Comparison of ENCODE assay signal across 9 mouse cellular contexts in the genomic region with DNA sequence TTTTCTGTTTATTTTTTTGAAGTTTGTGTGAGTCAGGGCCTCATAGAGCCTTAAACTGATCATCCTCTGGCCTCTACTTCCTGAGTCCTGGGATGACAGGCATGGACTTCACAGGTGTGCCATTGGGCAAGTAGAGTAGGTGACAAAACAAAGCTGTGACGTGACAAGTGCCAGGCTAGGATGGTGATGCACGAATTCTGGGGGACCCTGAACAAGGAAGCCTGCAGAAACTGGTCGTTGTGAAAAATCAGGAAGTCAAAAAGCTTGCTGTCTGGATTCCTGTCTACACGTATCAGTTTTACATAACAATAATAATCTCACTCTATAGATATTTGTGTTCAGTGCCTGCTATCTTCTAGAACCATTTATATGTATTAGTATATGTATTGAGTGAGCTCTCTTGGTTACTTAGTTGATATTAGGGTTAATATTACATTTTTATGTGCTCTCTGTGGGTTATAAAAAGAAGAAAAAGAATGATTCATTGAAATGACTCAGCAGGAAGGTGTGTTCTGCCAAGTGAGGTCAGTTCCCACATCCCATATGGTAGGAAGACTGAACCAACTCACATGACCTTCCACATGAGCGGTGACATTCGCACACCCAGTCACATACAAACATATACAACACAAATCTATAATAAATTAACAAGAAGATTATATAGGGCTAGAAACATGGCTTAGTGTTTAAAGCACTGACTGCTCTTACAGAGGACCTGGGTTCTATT. TPM values are rescaled to one million over a fixed set of nuclear protein-coding genes. Genes with fewer than 3 reads are reported as not detected.
DNase-seq lines count a peak whose midpoint lies in the region; ATAC-seq and TF ChIP-seq lines count a peak whose summit lies in the region.
"Had no signal": no experiment of that assay in that cellular context is flagged by ENCODE, and none has a peak within 500 bp of the region (broad histone marks: within the 10 kb centered on the region; RNA-seq: fewer than 3 reads in every experiment).

No protein-coding gene starts in this region.

- H3K4me2 ChIP-seq in kidney, postnatal 0 days (ENCODE audit: low read length) = no peak overlapping the region

- no peaks in the 10 kb centered on the region for H3K4me1 ChIP-seq in kidney, postnatal 0 days (replicated peaks; ENCODE audit: insufficient read depth, low read length)

- no peaks in the 10 kb centered on the region for H3K9me3 ChIP-seq in kidney, postnatal 0 days (replicated peaks; ENCODE audit: low read length)

- 0 out of 2 replicates have a peak overlapping the region, but pooled peaks have one; percentile 37 for H3K27ac ChIP-seq in kidney, postnatal 0 days

- no peaks in the 10 kb centered on the region for H3K27me3 ChIP-seq in kidney, postnatal 0 days (ENCODE audit: insufficient read depth, low read length)

- H3K9ac ChIP-seq in kidney, postnatal 0 days (ENCODE audit: low read depth, low read length) = no peak overlapping the region
- H3K9ac ChIP-seq: forebrain, postnatal 0 days had no signal

- ATAC-seq in kidney, postnatal 0 days (replicated peaks; ENCODE audit: low FRiP score, low read depth) = no peak
- ATAC-seq in megakaryocyte progenitor cell, adult 5-6 weeks (replicated peaks; ENCODE audit: poor library complexity) = peak; percentile 72
- ATAC-seq: forebrain, postnatal 0 days had no signal

- no peak overlapping the region for H3K4me3 ChIP-seq in kidney, postnatal 0 days (replicated peaks; ENCODE audit: low read depth, low read length)

- WGBS in kidney, postnatal 0 days = 72% methylated on average over 6 of the region's 6 CpGs

- peak; percentile 49 for DNase-seq in adrenal gland, adult 2 months
- no peak for DNase-seq in adrenal gland, postnatal 25 days
- DNase-seq in kidney, postnatal 0 days (ENCODE audit: low spot score) = no peak
- no peak for DNase-seq in kidney, adult 8-10 months
- peak; percentile 15 to 22 for DNase-seq in cerebellum, postnatal 36 days
- no peak for DNase-seq in right cerebral cortex, postnatal 14 days
- no peak for DNase-seq in spleen, postnatal 10 days (ENCODE audit: low spot score in 2 of 2)
- DNase-seq: forebrain, postnatal 0 days had no signal

- no peaks in the 10 kb centered on the region for H3K36me3 ChIP-seq in kidney, postnatal 0 days (ENCODE audit: insufficient read depth, low read length)

- no peak for TF ChIP-seq CTCF in kidney, postnatal 0 days (IDR thresholded peaks at IDR 0.05; ENCODE audit: low read depth)

RNA-seq across cellular contexts. Expression of a gene that starts 37.2 kb away (rescaled TPM):
- total RNA-seq in adrenal gland, adult 2 months (2021) = 10 to 100 TPM; 21.7 to 27.9 TPM
- polyA plus RNA-seq in adrenal gland, adult 2 months (2012; rRNA removed) = 8.4 and 10.7 TPM in 2 replicates
- 31.4 and 52.7 TPM in 2 replicates for total RNA-seq in adrenal gland, postnatal 25 days (2021)
- 10.1 and 10.5 TPM in 2 replicates for polyA plus RNA-seq in kidney, postnatal 0 days (2015; fragmentation: Nextera tagmentation; extraction: Ambion mirVana)
- total RNA-seq in megakaryocyte progenitor cell, adult 5-6 weeks (2015) = 4.3 and 5.0 TPM in 2 replicates
- total RNA-seq in megakaryocyte progenitor cell, adult 5-6 weeks (2017) = 6.9 and 7.9 TPM in 2 replicates

RNA-seq across cellular contexts. Expression of a gene that starts 58.3 kb away (rescaled TPM):
- total RNA-seq in adrenal gland, adult 2 months (2021) = 10 to 100 TPM; 78.8 to 99.8 TPM
- polyA plus RNA-seq in adrenal gland, adult 2 months (2012; rRNA removed) = 17.8 and 19.4 TPM in 2 replicates
- total RNA-seq in adrenal gland, postnatal 25 days (2021) = 78.7 and 102 TPM in 2 replicates
- polyA plus RNA-seq in kidney, postnatal 0 days (2015; fragmentation: Nextera tagmentation; extraction: Ambion mirVana) = 59.6 and 65.2 TPM in 2 replicates
- total RNA-seq in megakaryocyte progenitor cell, adult 5-6 weeks (2015) = 26.4 and 27.4 TPM in 2 replicates
- 34.3 and 34.5 TPM in 2 replicates for total RNA-seq in megakaryocyte progenitor cell, adult 5-6 weeks (2017)

Comparison
In these comparisons a context has a peak if more than half of its experiments do, and no peak if none do; other contexts are left out.
1. DNase-seq: peak in adrenal gland, adult 2 months (single experiment) and cerebellum, postnatal 36 days (2 of 2); none in adrenal gland, postnatal 25 days (single experiment), kidney, postnatal 0 days (single experiment), kidney, adult 8-10 months (0 of 2), right cerebral cortex, postnatal 14 days (single experiment) and spleen, postnatal 10 days (0 of 2).